Mouse (Mus musculus): ENCODE measurements around the gene Itgb2l. TPM values are rescaled to one million over a fixed set of nuclear protein-coding genes. Genes with fewer than 3 reads are reported as not detected.

Gene Itgb2l
- total RNA-seq, 1 experiment = not detected

- H3K27ac ChIP-seq (ENCODE audit: insufficient read depth, low read depth, low read length, poor library complexity, severe bottlenecking) = no peak overlapping the region
- H3K4me1 ChIP-seq (ENCODE audit: control insufficient read depth in 2 of 2, insufficient read depth in 2 of 2, low read length in 2 of 2, poor library complexity in 1 of 2) = no peaks in the 10 kb centered on the region
- no peak overlapping the region for H3K4me3 ChIP-seq (ENCODE audit: insufficient read depth in 1 of 2, low read depth in 1 of 2, low read length in 2 of 2, poor library complexity in 1 of 2, severe bottlenecking in 1 of 2)
- no peaks in the 10 kb centered on the region for H3K9me3 ChIP-seq (ENCODE audit: control insufficient read depth, insufficient read depth, low read depth, low read length)
- in situ Hi-C loops (cut with MboI; ENCODE audit: low sequenced_read_pairs in 2 of 2, unreplicated experiment in 2 of 2) = no loop called here
- TF ChIP-seq ZNF384 (IDR thresholded peaks at IDR 0.05; ENCODE audit: low read depth, low read length) = no peak
- TF ChIP-seq CHD2 (IDR thresholded peaks at IDR 0.05; ENCODE audit: low read depth, low read length) = no peak
- TF ChIP-seq ZC3H11A (IDR thresholded peaks at IDR 0.05; ENCODE audit: borderline replicate concordance, low read depth, low read length) = no peak
- no peak for TF ChIP-seq MAFK (IDR thresholded peaks at IDR 0.05; ENCODE audit: insufficient read depth, low read depth, low read length)
- no peak for TF ChIP-seq HCFC1 (IDR thresholded peaks at IDR 0.05; ENCODE audit: borderline replicate concordance, insufficient read depth, low read length)
- H3K36me3 ChIP-seq (ENCODE audit: control insufficient read depth, insufficient read depth, low read length, poor library complexity, severe bottlenecking) = no peaks in the 10 kb centered on the region
- DNase-seq (ENCODE audit: low read depth, low spot score) = no peak
- no peak overlapping the region for H3K9ac ChIP-seq (ENCODE audit: insufficient read depth, low read depth, low read length, poor library complexity, severe bottlenecking)
Observed at GRCm38 (mm10) chr16:96438946-96439345, 4.5 kb downstream of the Itgb2l start.

GRCm38 (mm10) chr16:96434024-96434785, 9.2 kb downstream of the Itgb2l start:
- H3K9ac ChIP-seq (ENCODE audit: insufficient read depth, low read depth, low read length, poor library complexity, severe bottlenecking) = no peak overlapping the region
- no peaks in the 10 kb centered on the region for H3K9me3 ChIP-seq (ENCODE audit: control insufficient read depth, insufficient read depth, low read depth, low read length)
- no peak for TF ChIP-seq ZC3H11A (IDR thresholded peaks at IDR 0.05; ENCODE audit: borderline replicate concordance, low read depth, low read length)
- no peak for TF ChIP-seq ZNF384 (IDR thresholded peaks at IDR 0.05; ENCODE audit: low read depth, low read length)
- TF ChIP-seq CHD2 (IDR thresholded peaks at IDR 0.05; ENCODE audit: low read depth, low read length) = no peak
- no peak for TF ChIP-seq HCFC1 (IDR thresholded peaks at IDR 0.05; ENCODE audit: borderline replicate concordance, insufficient read depth, low read length)
- H3K27ac ChIP-seq (ENCODE audit: insufficient read depth, low read depth, low read length, poor library complexity, severe bottlenecking) = no peak overlapping the region
- H3K36me3 ChIP-seq (ENCODE audit: control insufficient read depth, insufficient read depth, low read length, poor library complexity, severe bottlenecking) = no peaks in the 10 kb centered on the region
- in situ Hi-C loops (cut with MboI; ENCODE audit: low sequenced_read_pairs in 2 of 2, unreplicated experiment in 2 of 2) = no loop called here
- no peak overlapping the region for H3K4me3 ChIP-seq (ENCODE audit: insufficient read depth in 1 of 2, low read depth in 1 of 2, low read length in 2 of 2, poor library complexity in 1 of 2, severe bottlenecking in 1 of 2)
- DNase-seq (ENCODE audit: low read depth, low spot score) = no peak
- H3K4me1 ChIP-seq (ENCODE audit: control insufficient read depth in 2 of 2, insufficient read depth in 2 of 2, low read length in 2 of 2, poor library complexity in 1 of 2) = no peaks in the 10 kb centered on the region

GRCm38 (mm10) chr16:96433266-96433665, 10.2 kb downstream of the Itgb2l start:
- Histone ChIP-seq H3K4me1 (ENCODE audit: control insufficient read depth in 2 of 2, insufficient read depth in 2 of 2, low read length in 2 of 2, poor library complexity in 1 of 2) (no peaks in the 10 kb centered on the region), H3K9me3 (ENCODE audit: control insufficient read depth, insufficient read depth, low read depth, low read length) (no peaks in the 10 kb centered on the region), H3K9ac (ENCODE audit: insufficient read depth, low read depth, low read length, poor library complexity, severe bottlenecking) (no peak overlapping the region), H3K36me3 (ENCODE audit: control insufficient read depth, insufficient read depth, low read length, poor library complexity, severe bottlenecking) (no peaks in the 10 kb centered on the region), H3K27ac (ENCODE audit: insufficient read depth, low read depth, low read length, poor library complexity, severe bottlenecking) (no peak overlapping the region), H3K4me3 (ENCODE audit: insufficient read depth in 1 of 2, low read depth in 1 of 2, low read length in 2 of 2, poor library complexity in 1 of 2, severe bottlenecking in 1 of 2) (no peak overlapping the region)
- in situ Hi-C loops (cut with MboI; ENCODE audit: low sequenced_read_pairs in 2 of 2, unreplicated experiment in 2 of 2) = no loop called here
- DNase-seq (ENCODE audit: low read depth, low spot score) = no peak
- TF ChIP-seq ZNF384 (IDR thresholded peaks at IDR 0.05; ENCODE audit: low read depth, low read length) (no peak), HCFC1 (IDR thresholded peaks at IDR 0.05; ENCODE audit: borderline replicate concordance, insufficient read depth, low read length) (no peak), CHD2 (IDR thresholded peaks at IDR 0.05; ENCODE audit: low read depth, low read length) (no peak), ZC3H11A (IDR thresholded peaks at IDR 0.05; ENCODE audit: borderline replicate concordance, low read depth, low read length) (no peak), MAFK (IDR thresholded peaks at IDR 0.05; ENCODE audit: insufficient read depth, low read depth, low read length) (no peak)

GRCm38 (mm10) chr16:96429046-96429445, 14.4 kb downstream of the Itgb2l start:
- Histone ChIP-seq H3K9ac (ENCODE audit: insufficient read depth, low read depth, low read length, poor library complexity, severe bottlenecking) (no peak overlapping the region), H3K36me3 (ENCODE audit: control insufficient read depth, insufficient read depth, low read length, poor library complexity, severe bottlenecking) (no peaks in the 10 kb centered on the region), H3K4me1 (ENCODE audit: control insufficient read depth in 2 of 2, insufficient read depth in 2 of 2, low read length in 2 of 2, poor library complexity in 1 of 2) (no peaks in the 10 kb centered on the region), H3K27ac (ENCODE audit: insufficient read depth, low read depth, low read length, poor library complexity, severe bottlenecking) (no peak overlapping the region), H3K4me3 (ENCODE audit: insufficient read depth in 1 of 2, low read depth in 1 of 2, low read length in 2 of 2, poor library complexity in 1 of 2, severe bottlenecking in 1 of 2) (no peak overlapping the region), H3K9me3 (ENCODE audit: control insufficient read depth, insufficient read depth, low read depth, low read length) (no peaks in the 10 kb centered on the region)
- no peak for DNase-seq (ENCODE audit: low read depth, low spot score)
- in situ Hi-C loops (cut with MboI; ENCODE audit: low sequenced_read_pairs in 2 of 2, unreplicated experiment in 2 of 2) = no loop called here
- TF ChIP-seq ZNF384 (IDR thresholded peaks at IDR 0.05; ENCODE audit: low read depth, low read length) = no peak

GRCm38 (mm10) chr16:96426671-96427070, 16.7 kb downstream of the Itgb2l start:
- no peak overlapping the region for H3K27ac ChIP-seq (ENCODE audit: insufficient read depth, low read depth, low read length, poor library complexity, severe bottlenecking)
- H3K4me3 ChIP-seq (ENCODE audit: insufficient read depth in 1 of 2, low read depth in 1 of 2, low read length in 2 of 2, poor library complexity in 1 of 2, severe bottlenecking in 1 of 2) = no peak overlapping the region
- no peaks in the 10 kb centered on the region for H3K9me3 ChIP-seq (ENCODE audit: control insufficient read depth, insufficient read depth, low read depth, low read length)
- H3K9ac ChIP-seq (ENCODE audit: insufficient read depth, low read depth, low read length, poor library complexity, severe bottlenecking) = no peak overlapping the region
- no peak for DNase-seq (ENCODE audit: low read depth, low spot score)
- H3K4me1 ChIP-seq (ENCODE audit: control insufficient read depth in 2 of 2, insufficient read depth in 2 of 2, low read length in 2 of 2, poor library complexity in 1 of 2) = no peaks in the 10 kb centered on the region
- in situ Hi-C loops (cut with MboI; ENCODE audit: low sequenced_read_pairs in 2 of 2, unreplicated experiment in 2 of 2) = no loop called here
- no peaks in the 10 kb centered on the region for H3K36me3 ChIP-seq (ENCODE audit: control insufficient read depth, insufficient read depth, low read length, poor library complexity, severe bottlenecking)
- no peak for TF ChIP-seq ZC3H11A (IDR thresholded peaks at IDR 0.05; ENCODE audit: borderline replicate concordance, low read depth, low read length)
- no peak for TF ChIP-seq ZNF384 (IDR thresholded peaks at IDR 0.05; ENCODE audit: low read depth, low read length)
- no peak for TF ChIP-seq HCFC1 (IDR thresholded peaks at IDR 0.05; ENCODE audit: borderline replicate concordance, insufficient read depth, low read length)
- TF ChIP-seq MAFK (IDR thresholded peaks at IDR 0.05; ENCODE audit: insufficient read depth, low read depth, low read length) = no peak
- no peak for TF ChIP-seq CHD2 (IDR thresholded peaks at IDR 0.05; ENCODE audit: low read depth, low read length)

Data from ES-E14 (cell line).